Mouse (Mus musculus) gonadal fat pad, adult 2 months (tissue): ENCODE measurements around the gene Gm21440. TPM values are rescaled to one million over a fixed set of nuclear protein-coding genes. Genes with fewer than 3 reads are reported as not detected.
"Not testable (repeated sequence)": the region's sequence is repeated elsewhere in the genome, so short reads cannot be mapped to it uniquely, and the experiment has no call there.

Experiments
- DNase-seq: peaks from one replicate; pipeline ENCODE4 v3.0.0-alpha.2; 2012; ENCODE audit warnings: low read depth
- polyA plus RNA-seq: library from polyadenylated mRNA; depleted of rRNA; stranded (reverse); fragments of >200 nt; gene quantifications from 2 replicates; pipeline ENCODE4 v1.2.3, GENCODE M21; 2012; rRNA removed

The Gm21440 gene
- polyA plus RNA-seq = not detected in 2 replicates

GRCm38 (mm10) chrY:13252091-13252490, at the start of gene Gm21440, which contains the start of gene Gm21454:
TSS of gene Gm21440 (plus strand) at chrY:13252391.
TSS of gene Gm21454 (plus strand) at chrY:13252442.
- DNase-seq = not testable (repeated sequence)

DNA sequence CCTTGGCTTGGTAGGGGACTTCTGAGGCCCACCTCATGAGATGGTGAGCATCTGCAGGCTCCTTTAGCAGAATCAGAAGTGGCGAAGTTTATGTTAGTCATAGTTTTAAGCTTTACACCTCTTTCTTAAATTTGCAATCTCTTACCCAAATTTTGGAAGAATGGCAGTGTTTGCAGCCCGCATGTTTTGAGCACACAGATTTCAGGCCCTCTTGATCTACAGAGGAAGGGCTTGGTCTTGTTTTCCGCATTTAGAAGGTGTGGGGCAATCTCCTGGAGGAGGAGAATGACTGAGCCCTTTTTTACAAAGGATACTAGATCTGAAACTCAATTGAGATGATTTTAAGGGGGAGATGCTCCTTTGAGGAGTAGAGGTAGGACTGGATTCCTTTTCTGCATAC, 28.4 kb upstream of the Gm21440 start, which contains the start of gene Gm21828:
Gene Gm21828, minus strand, starts transcription at position 101 of the 400 bp plus-strand sequence.
- DNase-seq = not testable (repeated sequence)

Other genes with a start within 250 kb of the Gm21440 start
- gene Gm20807, start 209.5 kb upstream of the Gm21440 start, polyA plus RNA-seq = not detected in 2 replicates
- gene Gm21891, start 118.9 kb upstream of the Gm21440 start, polyA plus RNA-seq = not detected in 2 replicates
- gene Gm21425, start 90.4 kb upstream of the Gm21440 start, polyA plus RNA-seq = not detected in 2 replicates
- gene Gm21828, start 28.5 kb upstream of the Gm21440 start, polyA plus RNA-seq = not detected in 2 replicates
- gene Gm21454, start 51 bp downstream of the Gm21440 start, polyA plus RNA-seq = not detected in 2 replicates
- gene Gm21725, start 96.7 kb downstream of the Gm21440 start, polyA plus RNA-seq = not detected in 2 replicates
- not detected in 2 replicates for gene Gm21866, start 213.2 kb downstream of the Gm21440 start, polyA plus RNA-seq
- not detected in 2 replicates for gene Gm20773, start 241.6 kb downstream of the Gm21440 start, polyA plus RNA-seq